Mouse (Mus musculus) midbrain, embryonic 13.5 days (tissue): ENCODE measurements around the gene Gm42517. TPM values are rescaled to one million over a fixed set of nuclear protein-coding genes. Genes with fewer than 3 reads are reported as not detected.

ENCODE experiments used
- ATAC-seq: fragments of 200-750 bp; cut with Nextera tagmentation; 2 replicates; pipeline ENCODE4 v1.8.0; 2017; ENCODE audit warnings: mild to moderate bottlenecking, moderate TSS enrichment, moderate library complexity
- H3K27ac ChIP-seq: fragments of 300-500 bp; sonication (generic); 2 replicates; pipeline ENCODE4 v1.5.1; 2015; ENCODE audit warnings: inconsistent platforms, mild to moderate bottlenecking, moderate library complexity
- H3K27me3 ChIP-seq: fragments of 300-500 bp; sonication (generic); 2 replicates; pipeline ENCODE4 v1.6.1; 2015; ENCODE audit warnings: mild to moderate bottlenecking, inconsistent platforms
- H3K36me3 ChIP-seq: fragments of 300-500 bp; sonication (generic); 2 replicates; pipeline ENCODE4 v1.6.1; 2015; ENCODE audit warnings: mild to moderate bottlenecking, inconsistent platforms
- H3K4me1 ChIP-seq: fragments of 300-500 bp; sonication (generic); replicated peaks from 2 replicates; pipeline ENCODE4 v1.6.1; 2015; ENCODE audit warnings: inconsistent platforms
- H3K4me2 ChIP-seq: fragments of 300-500 bp; sonication (generic); replicated peaks from 2 replicates; pipeline ENCODE4 v1.6.1; 2015; ENCODE audit warnings: moderate library complexity, mild to moderate bottlenecking, inconsistent platforms
- H3K4me3 ChIP-seq: fragments of 300-500 bp; sonication (generic); replicated peaks from 2 replicates; pipeline ENCODE4 v1.5.1; 2015; ENCODE audit warnings: mild to moderate bottlenecking, inconsistent platforms
- H3K9ac ChIP-seq: fragments of 300-500 bp; sonication (generic); replicated peaks from 2 replicates; pipeline ENCODE4 v1.6.1; 2015; ENCODE audit warnings: mild to moderate bottlenecking, inconsistent platforms
- H3K9me3 ChIP-seq: fragments of 300-500 bp; sonication (generic); 2 replicates; pipeline ENCODE4 v1.6.1; 2016; ENCODE audit warnings: mild to moderate bottlenecking, inconsistent platforms
- WGBS: fragments of 180-500 bp; shearing (Covaris S2); methylation state at CpG from one replicate; pipeline ENCODE4 v1.1.7; 2015; 5-methylcytosine and 5-hydroxymethylcytosine counted together
- polyA plus RNA-seq: library from polyadenylated mRNA; unstranded; fragments of >200 nt; fragmentation: Nextera tagmentation; extraction: Ambion mirVana; gene quantifications from 2 replicates; pipeline ENCODE4 v1.2.1, GENCODE M21; 2015

The Gm42517 gene
- polyA plus RNA-seq, 1 experiment from 2014 or later, result 0.61 TPM

GRCm38 (mm10) chr5:108368851-108369621, 1.3 kb upstream of the Gm42517 start:
- no peak overlapping the region for H3K27ac ChIP-seq
- WGBS, result under 1% methylated on average over 49 of the region's 49 CpGs
- H3K9ac ChIP-seq, result no peak overlapping the region; the same call in 1 of the 2 replicates
- peaks cover 91% of the 10 kb centered on the region for H3K27me3 ChIP-seq
- 0 out of 2 replicates have a peak, but pooled peaks have one; percentile 19 for ATAC-seq
- peak overlapping the region; percentile 63 for H3K4me3 ChIP-seq
- no peaks in the 10 kb centered on the region for H3K36me3 ChIP-seq
- H3K4me2 ChIP-seq, result peak overlapping the region; percentile 88
- H3K4me1 ChIP-seq, result peaks cover 35% of the 10 kb centered on the region
- no peaks in the 10 kb centered on the region for H3K9me3 ChIP-seq

GRCm38 (mm10) chr5:108368446-108368845, 724 bp upstream of the Gm42517 start:
- H3K36me3 ChIP-seq, result no peaks in the 10 kb centered on the region
- peak overlapping the region; percentile 88 for H3K4me2 ChIP-seq
- 5% methylated on average over 6 of the region's 6 CpGs for WGBS
- no peak overlapping the region for H3K27ac ChIP-seq
- H3K9me3 ChIP-seq, result no peaks in the 10 kb centered on the region
- no peak overlapping the region for H3K9ac ChIP-seq
- ATAC-seq, result peak; percentile 41; the same call in 1 of the 2 replicates
- H3K27me3 ChIP-seq, result peaks cover 94% of the 10 kb centered on the region
- peak overlapping the region; percentile 63 for H3K4me3 ChIP-seq
- peaks cover 35% of the 10 kb centered on the region for H3K4me1 ChIP-seq

- Histone ChIP-seq H3K27me3 (peaks cover 92% of the 10 kb centered on the region), H3K4me2 (peak overlapping the region; percentile 88), H3K4me3 (peak overlapping the region; percentile 63), H3K36me3 (no peaks in the 10 kb centered on the region), H3K27ac (no peak overlapping the region), H3K4me1 (peaks cover 35% of the 10 kb centered on the region), H3K9me3 (no peaks in the 10 kb centered on the region), H3K9ac (peak overlapping the region; percentile 72)
- WGBS, result under 1% methylated on average over 89 of the region's 100 CpGs
- ATAC-seq, result peak; percentile 70
These were observed 509 bp downstream of the Gm42517 start for GRCm38 (mm10) chr5:108366984-108367841.

GRCm38 (mm10) chr5:108366328-108366983, 1.3 kb downstream of the Gm42517 start:
- no peaks in the 10 kb centered on the region for H3K9me3 ChIP-seq
- H3K27ac ChIP-seq, result no peak overlapping the region
- no peaks in the 10 kb centered on the region for H3K36me3 ChIP-seq
- 2% methylated on average over 60 of the region's 60 CpGs for WGBS
- peak overlapping the region; percentile 63 for H3K4me3 ChIP-seq
- H3K4me1 ChIP-seq, result peaks cover 35% of the 10 kb centered on the region
- peaks cover 85% of the 10 kb centered on the region for H3K27me3 ChIP-seq
- H3K4me2 ChIP-seq, result peak overlapping the region; percentile 88
- peak overlapping the region; percentile 72 for H3K9ac ChIP-seq
- ATAC-seq, result peak; percentile 29

DNA sequence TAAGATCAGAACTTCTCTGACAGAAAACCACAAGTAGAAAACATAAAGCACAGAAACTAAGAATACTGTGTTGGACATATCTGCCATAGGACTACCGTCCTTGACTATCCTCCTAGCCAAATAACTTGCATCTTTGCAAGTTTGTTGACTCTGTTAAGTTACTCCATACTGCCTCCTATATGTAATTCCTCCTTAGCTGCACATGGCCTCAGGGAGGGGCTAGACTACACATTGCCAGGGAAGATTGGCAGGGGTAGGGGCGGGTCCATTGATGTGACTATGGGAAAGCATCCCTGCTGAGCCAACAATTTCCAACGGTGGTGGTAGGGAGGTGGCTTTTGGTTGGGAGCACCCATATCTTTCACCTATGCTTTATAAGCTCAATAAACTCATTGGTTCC, 5.4 kb downstream of the Gm42517 start:
- Histone ChIP-seq H3K4me1 (peaks cover 17% of the 10 kb centered on the region), H3K36me3 (no peaks in the 10 kb centered on the region), H3K9ac (no peak overlapping the region), H3K4me2 (no peak overlapping the region), H3K4me3 (no peak overlapping the region), H3K9me3 (no peaks in the 10 kb centered on the region), H3K27ac (no peak overlapping the region), H3K27me3 (peaks cover 45% of the 10 kb centered on the region)
- ATAC-seq, result no peak
- 24% methylated on average over 3 of the region's 3 CpGs for WGBS

- ATAC-seq, result no peak
- Histone ChIP-seq H3K27ac (no peak overlapping the region), H3K4me1 (no peaks in the 10 kb centered on the region), H3K9me3 (no peaks in the 10 kb centered on the region), H3K27me3 (peaks cover 25% of the 10 kb centered on the region), H3K36me3 (no peaks in the 10 kb centered on the region), H3K4me2 (no peak overlapping the region), H3K9ac (no peak overlapping the region), H3K4me3 (no peak overlapping the region)
- WGBS, result 90% methylated on average over 4 of the region's 4 CpGs
These were observed 7.5 kb downstream of the Gm42517 start for GRCm38 (mm10) chr5:108360211-108360610.

GRCm38 (mm10) chr5:108359491-108359890, 8.2 kb downstream of the Gm42517 start:
- no peaks in the 10 kb centered on the region for H3K4me1 ChIP-seq
- no peak for ATAC-seq
- no peak overlapping the region for H3K4me2 ChIP-seq
- no peaks in the 10 kb centered on the region for H3K9me3 ChIP-seq
- H3K27ac ChIP-seq, result no peak overlapping the region
- H3K9ac ChIP-seq, result no peak overlapping the region
- no peaks in the 10 kb centered on the region for H3K36me3 ChIP-seq
- H3K4me3 ChIP-seq, result no peak overlapping the region
- H3K27me3 ChIP-seq, result peaks cover 18% of the 10 kb centered on the region
- WGBS, result 87% methylated on average over 9 of the region's 9 CpGs

DNA sequence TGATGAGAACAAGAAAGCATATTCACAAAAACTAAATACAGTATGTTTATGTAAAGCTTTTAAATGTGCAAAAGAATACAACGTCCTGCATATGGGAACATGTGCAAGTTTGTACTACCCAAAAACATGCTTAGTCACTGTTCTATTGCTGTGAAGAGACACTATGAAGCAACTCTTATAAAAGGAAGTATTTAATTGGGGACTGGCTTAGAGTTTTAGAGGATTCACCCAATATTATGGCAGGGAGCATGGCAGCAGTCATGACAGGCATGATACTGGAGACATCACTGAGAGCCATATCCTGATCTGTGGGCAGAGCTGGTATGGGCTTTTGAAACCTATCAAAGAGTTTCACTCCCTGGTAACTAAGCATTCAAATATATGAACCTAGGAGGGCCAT, 9.9 kb downstream of the Gm42517 start:
- Histone ChIP-seq H3K27me3 (0 out of 2 replicates have a peak, but pooled peaks cover 3% of the 10 kb centered on the region), H3K27ac (no peak overlapping the region), H3K4me3 (no peak overlapping the region), H3K9me3 (no peaks in the 10 kb centered on the region), H3K36me3 (no peaks in the 10 kb centered on the region), H3K9ac (no peak overlapping the region), H3K4me1 (no peaks in the 10 kb centered on the region), H3K4me2 (no peak overlapping the region)
- ATAC-seq, result no peak
- WGBS, result 90% methylated on average over 1 of the region's 1 CpGs

GRCm38 (mm10) chr5:108354056-108354455, 13.7 kb downstream of the Gm42517 start:
- H3K4me1 ChIP-seq, result no peaks in the 10 kb centered on the region
- ATAC-seq, result no peak
- no peaks in the 10 kb centered on the region for H3K27me3 ChIP-seq
- WGBS, result 78% methylated on average over 2 of the region's 2 CpGs
- no peaks in the 10 kb centered on the region for H3K9me3 ChIP-seq
- no peak overlapping the region for H3K9ac ChIP-seq
- no peak overlapping the region for H3K27ac ChIP-seq
- no peak overlapping the region for H3K4me3 ChIP-seq
- H3K36me3 ChIP-seq, result peaks cover 19% of the 10 kb centered on the region
- H3K4me2 ChIP-seq, result no peak overlapping the region

GRCm38 (mm10) chr5:108349511-108350148, 18.1 kb downstream of the Gm42517 start:
- Histone ChIP-seq H3K9ac (no peak overlapping the region), H3K4me1 (no peaks in the 10 kb centered on the region), H3K4me2 (no peak overlapping the region), H3K4me3 (no peak overlapping the region), H3K9me3 (no peaks in the 10 kb centered on the region), H3K36me3 (peaks cover 44% of the 10 kb centered on the region), H3K27ac (no peak overlapping the region), H3K27me3 (no peaks in the 10 kb centered on the region)
- 93% methylated on average over 9 of the region's 9 CpGs for WGBS
- ATAC-seq, result no peak

- Histone ChIP-seq H3K36me3 (peaks cover 56% of the 10 kb centered on the region), H3K27me3 (no peaks in the 10 kb centered on the region), H3K27ac (no peak overlapping the region), H3K4me2 (no peak overlapping the region), H3K4me1 (no peaks in the 10 kb centered on the region), H3K4me3 (no peak overlapping the region), H3K9me3 (no peaks in the 10 kb centered on the region), H3K9ac (no peak overlapping the region)
- WGBS, result 91% methylated on average over 6 of the region's 6 CpGs
- no peak for ATAC-seq
These were observed 19.9 kb downstream of the Gm42517 start for GRCm38 (mm10) chr5:108347843-108348242.
